Mouse (Mus musculus): ENCODE data around the gene Mapkap1. TPM values are rescaled to one million over a fixed set of nuclear protein-coding genes. Genes with fewer than 3 reads are reported as not detected.

The Mapkap1 gene
- total RNA-seq, 2 experiments from 2014 or later, result 66.4 to 75.9 TPM

DNA sequence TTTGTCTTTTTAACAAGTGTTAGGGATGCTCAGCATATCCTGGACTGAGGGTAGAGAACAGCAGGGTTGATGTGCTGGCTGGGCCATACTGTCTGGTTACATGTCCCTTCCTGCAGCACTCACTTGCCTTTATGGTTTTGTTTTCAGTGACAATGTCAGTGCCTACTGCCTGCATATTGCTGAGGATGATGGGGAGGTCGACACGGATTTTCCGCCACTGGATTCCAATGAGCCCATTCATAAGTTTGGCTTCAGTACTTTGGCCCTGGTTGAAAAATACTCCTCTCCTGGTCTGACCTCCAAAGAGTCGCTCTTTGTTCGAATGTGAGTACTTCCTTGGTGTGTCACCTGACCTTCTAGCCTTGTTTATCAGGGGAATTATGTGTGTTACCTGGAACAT, 112.0 kb downstream of the Mapkap1 start:
- no peak for DNase-seq (ENCODE audit: extremely low spot score in 1 of 2, low spot score in 2 of 2)
- intact Hi-C loops (cut with DNase I), result loop anchor here (10.0 kb wide), 1 partner anchor 544 kb away; no protein-coding TSS in a partner anchor

DNA sequence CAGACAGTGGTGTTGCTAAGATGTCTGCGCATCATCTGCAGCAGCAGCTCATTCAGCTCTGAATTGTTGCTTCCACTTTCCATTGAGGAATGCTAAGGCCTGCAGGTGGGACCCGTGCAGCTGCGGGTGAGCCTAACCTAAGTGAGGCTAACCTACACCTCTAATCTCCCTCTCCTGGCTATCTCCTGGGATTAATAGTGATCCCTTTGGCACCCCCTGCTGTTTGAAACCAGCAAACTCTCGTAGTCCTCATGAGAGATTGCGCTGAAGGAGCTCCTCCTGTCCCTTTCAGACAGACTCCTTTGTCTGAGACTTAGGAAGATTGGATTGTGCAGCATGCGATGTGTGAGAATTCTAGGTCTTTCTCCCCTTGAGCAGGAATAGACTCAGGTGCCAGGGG, 113.0 kb downstream of the Mapkap1 start:
- peak; percentile 28 to 43 for DNase-seq (ENCODE audit: extremely low spot score in 1 of 2, low spot score in 2 of 2)
- intact Hi-C loops (cut with DNase I), result loop anchor here (10.0 kb wide), 1 partner anchor 545 kb away; no protein-coding TSS in a partner anchor

DNA sequence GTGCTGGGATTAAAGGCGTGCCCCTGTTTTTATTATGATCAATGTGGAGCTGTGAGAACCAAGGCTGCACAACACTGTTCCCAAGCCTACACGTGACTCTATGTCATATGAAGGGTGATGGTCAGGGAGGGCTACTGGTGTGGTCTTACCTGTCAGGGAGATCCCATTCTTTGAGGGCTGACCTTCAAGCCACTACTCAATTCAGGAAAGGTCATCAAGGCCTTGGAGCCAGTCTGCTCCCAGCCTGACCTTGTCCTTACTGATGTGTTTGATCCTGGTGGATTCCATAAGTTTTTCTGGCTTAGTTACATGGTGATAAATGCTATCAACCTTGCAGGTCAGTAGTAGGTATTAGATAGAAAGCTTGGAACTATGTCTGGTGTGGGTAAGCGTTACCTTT, 114.8 kb downstream of the Mapkap1 start:
- no peak for DNase-seq (ENCODE audit: extremely low spot score in 1 of 2, low spot score in 2 of 2)
- intact Hi-C loops (cut with DNase I), result no loop called here

DNA sequence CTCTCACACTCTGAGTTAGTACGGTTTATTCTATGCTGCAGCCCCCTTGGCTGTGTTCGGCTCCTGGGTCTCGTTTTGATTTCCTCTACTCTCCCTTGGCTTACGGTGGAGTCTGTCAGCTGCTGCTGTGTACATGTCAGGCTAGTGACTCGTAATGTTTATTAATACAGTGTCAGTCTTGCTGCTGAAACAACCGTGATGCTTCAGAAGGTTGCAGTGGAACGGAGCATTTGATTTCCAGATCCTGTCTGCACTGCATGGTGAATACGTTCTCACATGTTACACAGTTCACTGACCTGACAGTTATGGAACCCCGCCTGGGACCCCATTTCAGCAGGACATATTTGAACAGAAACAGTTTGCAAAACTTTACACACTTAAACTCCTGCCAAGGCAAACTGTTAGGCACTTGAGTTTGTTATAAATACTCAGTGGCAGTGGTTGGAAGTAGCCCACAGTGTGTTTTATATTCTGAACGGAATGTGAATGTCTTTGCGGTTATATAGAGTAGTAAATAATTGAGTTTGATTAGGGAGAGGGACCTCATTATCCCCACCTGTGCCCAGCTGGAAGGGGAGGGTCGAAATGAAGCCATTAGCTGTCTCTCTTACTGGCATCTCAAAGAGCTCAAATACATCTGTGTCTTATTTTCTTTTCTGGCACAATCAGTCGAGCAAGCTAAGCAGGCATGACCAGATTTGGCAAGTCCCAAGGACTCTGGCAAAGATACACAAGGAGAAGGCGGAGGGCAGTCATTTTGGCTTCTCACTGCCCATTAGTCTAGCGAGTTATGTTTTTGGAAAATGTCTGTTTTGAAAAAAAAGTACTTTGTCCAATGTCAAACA, 120.2 kb downstream of the Mapkap1 start:
- DNase-seq (ENCODE audit: extremely low spot score in 1 of 2, low spot score in 2 of 2), result no peak
- intact Hi-C loops (cut with DNase I), result no loop called here

DNA sequence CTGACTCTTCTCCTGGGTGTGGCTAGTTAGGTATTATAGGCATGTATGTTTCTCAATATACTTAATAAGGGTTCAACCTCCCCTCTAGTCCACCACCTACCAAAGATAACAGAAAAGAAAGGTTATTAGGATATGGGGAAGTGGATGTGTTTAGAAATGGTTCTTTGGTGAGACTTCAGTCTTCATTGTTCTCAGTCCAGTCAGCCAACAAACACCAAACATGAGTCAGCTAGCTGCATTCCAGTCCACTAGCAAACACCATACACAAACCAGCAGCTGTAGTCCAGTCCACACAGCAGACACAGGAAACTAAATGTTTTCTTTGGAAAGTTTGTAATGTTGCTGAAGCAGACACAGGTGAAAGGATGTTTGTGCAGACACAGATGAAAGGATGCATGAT, 121.9 kb downstream of the Mapkap1 start:
- intact Hi-C loops (cut with DNase I), result no loop called here
- no peak for DNase-seq (ENCODE audit: extremely low spot score in 1 of 2, low spot score in 2 of 2)

DNA sequence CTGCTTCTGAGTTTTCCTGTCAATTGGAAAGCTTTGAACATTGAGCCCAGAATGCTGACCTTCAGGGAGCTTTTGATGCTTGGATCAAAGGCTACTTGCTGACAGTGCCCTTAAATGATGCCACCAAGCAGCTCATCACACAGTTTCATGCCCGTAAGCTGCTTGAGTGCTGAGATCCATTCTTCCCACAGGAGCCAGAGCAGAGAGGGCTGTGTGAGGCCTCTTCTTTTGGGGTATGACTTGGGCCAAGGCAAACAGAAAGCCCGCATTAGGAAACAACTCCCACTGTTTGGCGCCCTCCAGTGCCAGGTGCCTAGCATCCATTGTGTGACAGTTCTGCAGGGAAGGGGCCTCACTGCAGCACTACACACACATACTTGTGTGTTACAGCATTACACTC, 123.5 kb downstream of the Mapkap1 start:
- DNase-seq (ENCODE audit: extremely low spot score in 1 of 2, low spot score in 2 of 2), result no peak
- intact Hi-C loops (cut with DNase I), result no loop called here

DNA sequence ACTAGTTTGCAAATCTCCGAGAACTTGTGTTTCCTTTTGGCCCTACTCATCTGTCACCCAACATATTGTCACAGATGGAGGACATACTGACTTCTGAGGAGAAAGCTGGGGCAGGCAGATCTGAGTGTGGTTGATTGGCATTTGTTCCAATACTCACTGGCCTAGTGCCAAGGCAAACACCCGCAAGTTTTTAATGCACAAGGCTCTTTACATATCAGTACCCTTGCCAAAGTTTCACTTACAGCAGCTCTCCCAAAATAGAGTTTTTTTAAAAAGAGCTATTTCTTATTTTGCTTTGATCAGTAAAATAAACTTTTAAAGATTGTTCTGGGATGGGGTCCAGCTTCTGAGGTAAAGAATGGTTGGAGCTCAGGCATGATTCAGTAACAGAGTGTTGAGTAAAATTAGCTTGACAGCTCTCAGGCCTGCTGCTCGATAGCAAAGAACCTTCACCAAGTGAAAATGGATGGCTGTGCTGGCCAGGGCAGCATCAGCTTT, 125.3 kb downstream of the Mapkap1 start:
- intact Hi-C loops (cut with DNase I), result no loop called here
- peak; percentile 57 to 77 for DNase-seq (ENCODE audit: extremely low spot score in 1 of 2, low spot score in 2 of 2)

DNA sequence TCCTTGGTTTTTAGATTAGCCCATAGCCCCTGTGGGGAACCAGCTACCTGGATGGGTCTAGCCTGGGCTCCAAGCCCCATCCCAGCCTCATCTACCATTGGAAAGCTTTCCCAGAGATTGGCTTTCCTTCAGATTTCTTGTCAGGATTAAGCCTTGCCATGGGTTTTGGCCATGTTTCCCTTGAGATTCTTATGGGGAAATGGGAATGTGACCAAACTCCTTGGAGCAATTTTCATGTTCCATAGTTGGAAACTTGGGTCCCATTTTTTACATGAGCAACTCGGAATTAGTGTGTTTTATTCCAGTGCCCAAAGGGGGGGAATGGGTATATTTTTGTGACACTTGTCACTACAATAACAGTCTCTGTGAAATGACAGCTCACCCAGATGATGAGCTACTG, 125.8 kb downstream of the Mapkap1 start:
- intact Hi-C loops (cut with DNase I), result no loop called here
- DNase-seq (ENCODE audit: extremely low spot score in 1 of 2, low spot score in 2 of 2), result no peak

DNA sequence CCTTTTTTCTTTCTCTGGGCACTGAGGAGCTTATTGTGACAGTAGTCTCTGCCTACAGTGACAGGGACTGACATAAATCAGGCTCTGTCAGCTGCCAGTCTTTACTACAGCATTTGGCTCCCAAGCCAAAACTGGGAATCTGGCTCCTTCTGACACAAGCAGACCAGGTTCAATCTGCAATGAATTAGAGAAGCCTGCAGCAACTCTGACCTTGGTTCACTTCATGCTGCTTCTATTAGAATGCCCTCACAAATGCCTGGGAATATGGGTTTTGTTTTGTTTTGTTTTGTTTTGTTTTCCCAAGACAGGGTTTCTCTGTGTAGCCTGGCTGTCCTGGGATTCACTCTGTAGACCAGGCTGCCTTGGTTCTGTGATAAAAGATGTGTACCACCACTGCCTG, 126.7 kb downstream of the Mapkap1 start:
- intact Hi-C loops (cut with DNase I), result no loop called here
- no peak for DNase-seq (ENCODE audit: extremely low spot score in 1 of 2, low spot score in 2 of 2)

DNA sequence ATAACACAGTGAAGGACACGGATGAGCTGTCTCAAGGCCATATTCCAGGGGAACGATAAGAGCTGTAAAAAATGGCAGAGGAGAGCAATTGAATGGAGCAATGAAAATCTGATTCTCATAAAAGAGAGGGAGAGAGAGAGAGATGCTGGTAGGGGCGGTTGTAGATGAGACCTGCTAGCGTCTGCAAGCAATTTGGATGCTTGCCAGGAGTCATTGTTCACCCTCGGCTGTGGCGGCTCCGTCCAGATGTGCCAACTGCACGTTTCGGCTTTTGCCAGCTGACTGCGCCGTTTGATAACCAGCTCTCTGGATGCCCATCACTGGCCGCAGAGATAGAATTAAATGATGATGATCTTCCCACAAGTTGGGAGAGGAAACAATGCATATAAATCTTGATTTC, 128.4 kb downstream of the Mapkap1 start:
- DNase-seq (ENCODE audit: extremely low spot score in 1 of 2, low spot score in 2 of 2), result no peak
- intact Hi-C loops (cut with DNase I), result no loop called here

DNA sequence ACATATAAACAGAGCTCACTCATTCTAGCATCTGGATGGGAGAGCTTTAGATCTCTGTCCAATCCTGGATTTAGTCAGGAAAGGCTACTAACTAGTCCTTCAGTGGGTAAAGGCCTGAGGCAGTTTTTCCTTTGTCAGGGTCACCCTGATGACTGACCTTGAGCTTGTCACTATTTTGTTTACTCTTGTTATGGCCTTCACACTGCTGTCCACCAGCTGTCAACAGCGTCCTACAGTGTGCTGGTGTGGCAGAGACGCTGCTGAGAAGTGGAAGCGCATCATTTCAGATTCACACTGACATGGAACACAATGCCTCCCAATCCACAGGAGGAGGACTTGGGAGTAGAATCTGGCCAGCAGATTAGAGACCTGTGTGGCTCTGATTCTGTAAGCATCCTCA, 130.8 kb downstream of the Mapkap1 start:
- no peak for DNase-seq (ENCODE audit: extremely low spot score in 1 of 2, low spot score in 2 of 2)
- intact Hi-C loops (cut with DNase I), result no loop called here

DNA sequence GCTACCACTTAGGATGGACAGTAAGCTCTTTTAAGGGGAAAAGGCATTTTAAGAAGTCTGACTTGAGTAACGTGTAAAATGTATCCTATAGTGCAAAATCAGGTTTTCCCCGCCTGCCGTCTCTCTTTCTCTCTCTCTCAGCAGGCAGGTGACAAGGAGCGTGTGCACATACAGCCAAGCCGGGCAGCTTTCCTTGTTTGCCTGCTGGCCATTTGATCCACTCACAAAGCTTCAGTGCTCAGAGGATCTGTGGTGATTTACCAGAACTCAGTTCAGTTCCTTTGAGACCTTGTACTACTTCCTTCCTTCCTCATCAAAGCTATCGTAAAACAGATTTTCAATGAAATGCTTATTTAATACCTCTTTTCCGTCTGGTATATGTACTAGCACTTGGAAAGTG, 137.0 kb downstream of the Mapkap1 start:
- intact Hi-C loops (cut with DNase I), result no loop called here
- DNase-seq (ENCODE audit: extremely low spot score in 1 of 2, low spot score in 2 of 2), result no peak

DNA sequence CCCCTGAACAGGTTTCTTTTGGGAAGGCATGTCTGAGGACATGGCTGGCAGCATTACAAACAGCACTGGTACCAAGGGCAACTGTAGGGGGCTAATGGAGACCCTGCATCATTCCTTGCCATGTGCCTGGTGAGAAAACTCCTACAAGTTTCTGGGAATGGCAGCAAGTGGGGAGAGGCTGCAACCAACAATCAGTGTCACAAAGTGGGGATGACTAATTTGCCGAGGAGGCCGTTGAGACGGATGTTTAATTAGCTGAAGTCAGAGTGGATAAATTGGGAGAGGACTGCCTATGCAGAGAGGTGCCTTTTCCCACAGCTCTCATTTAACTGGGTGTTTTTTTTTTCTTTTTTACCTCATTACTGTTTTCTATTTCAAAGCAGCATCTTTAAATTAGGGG, 137.4 kb downstream of the Mapkap1 start:
- intact Hi-C loops (cut with DNase I), result no loop called here
- no peak for DNase-seq (ENCODE audit: extremely low spot score in 1 of 2, low spot score in 2 of 2)

DNA sequence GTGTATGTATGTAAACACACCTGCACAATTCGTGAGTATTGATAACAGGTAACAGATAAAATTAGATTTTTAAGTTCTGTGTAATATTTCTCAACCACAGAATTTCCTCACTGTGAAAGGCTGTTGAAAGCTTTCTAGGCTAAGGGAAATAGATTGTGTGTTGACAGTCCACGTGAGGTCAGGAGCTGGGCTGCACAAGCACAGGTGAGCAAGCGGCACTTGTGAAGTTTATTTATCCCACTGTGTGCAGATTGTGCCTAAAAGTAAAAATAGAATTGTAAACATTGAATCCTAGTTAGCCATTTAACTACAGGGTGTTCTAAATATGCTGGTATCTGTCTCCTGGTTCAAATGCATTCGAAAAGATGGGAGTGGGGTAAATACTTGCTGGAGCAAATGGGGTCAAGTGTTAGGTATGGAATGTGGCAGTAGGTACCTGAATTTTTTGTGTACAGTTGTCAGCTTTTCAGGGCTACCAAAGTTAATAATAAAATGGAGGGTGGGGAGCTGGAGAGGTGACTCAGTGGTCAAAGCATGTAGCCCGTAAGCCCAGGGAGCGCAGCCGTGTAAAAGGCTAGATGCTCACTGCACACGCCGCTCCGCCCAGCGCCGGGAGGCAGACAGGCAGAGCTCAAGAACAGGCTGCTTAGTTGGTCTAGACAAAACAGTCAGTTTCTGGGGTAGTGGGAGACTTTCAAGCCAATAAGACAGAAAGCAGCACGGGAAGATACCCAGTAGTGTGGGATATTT, 138.2 kb downstream of the Mapkap1 start:
- intact Hi-C loops (cut with DNase I), result no loop called here
- no peak for DNase-seq (ENCODE audit: extremely low spot score in 1 of 2, low spot score in 2 of 2)

DNA sequence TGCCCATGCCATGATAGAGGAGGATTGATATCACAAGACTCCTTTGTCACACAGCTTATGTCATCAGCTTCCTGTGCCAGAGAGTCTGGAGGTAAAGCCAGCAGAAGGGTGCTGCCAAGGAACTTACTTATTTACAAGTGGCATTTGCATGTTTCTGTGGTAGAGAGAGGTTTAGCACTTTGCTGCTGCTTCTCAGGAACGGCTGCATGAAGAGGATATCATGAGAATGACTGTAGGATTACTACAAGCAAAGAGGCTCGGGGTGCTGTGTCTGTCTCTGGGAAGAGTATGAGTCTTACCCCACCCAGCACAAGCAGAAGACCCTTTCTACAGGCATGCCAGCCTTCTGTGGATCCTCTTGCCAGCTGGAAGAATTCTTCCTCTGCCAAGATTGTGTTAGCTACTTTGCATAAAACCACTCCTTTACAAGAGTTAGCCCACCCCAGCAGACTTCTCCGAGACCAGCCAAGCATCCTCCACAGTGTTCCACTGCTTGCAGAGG, 139.7 kb downstream of the Mapkap1 start:
- intact Hi-C loops (cut with DNase I), result no loop called here
- peak in 1 of 2 experiments; percentile 73 for DNase-seq (ENCODE audit: extremely low spot score in 1 of 2, low spot score in 2 of 2)

DNA sequence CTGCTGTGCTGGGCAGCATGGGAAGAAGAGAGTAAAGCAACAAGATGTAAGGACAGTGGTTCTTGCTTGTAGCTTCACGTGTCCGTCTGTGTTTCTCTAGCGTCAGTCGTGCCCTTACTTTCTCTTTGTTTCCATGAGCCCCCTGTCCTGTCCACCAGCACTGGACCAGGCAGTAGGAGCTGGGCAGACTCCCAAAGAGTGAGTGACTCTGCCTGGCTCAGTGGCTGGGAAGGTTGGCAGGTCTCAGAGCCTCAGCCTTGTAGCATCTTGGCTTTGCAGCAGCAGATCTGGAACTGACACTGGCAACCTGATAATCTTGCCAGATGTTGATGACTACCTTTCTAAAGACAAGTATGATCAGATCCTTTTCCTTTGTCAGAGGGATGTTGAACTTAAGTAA, 140.9 kb downstream of the Mapkap1 start:
- no peak for DNase-seq (ENCODE audit: extremely low spot score in 1 of 2, low spot score in 2 of 2)

DNA sequence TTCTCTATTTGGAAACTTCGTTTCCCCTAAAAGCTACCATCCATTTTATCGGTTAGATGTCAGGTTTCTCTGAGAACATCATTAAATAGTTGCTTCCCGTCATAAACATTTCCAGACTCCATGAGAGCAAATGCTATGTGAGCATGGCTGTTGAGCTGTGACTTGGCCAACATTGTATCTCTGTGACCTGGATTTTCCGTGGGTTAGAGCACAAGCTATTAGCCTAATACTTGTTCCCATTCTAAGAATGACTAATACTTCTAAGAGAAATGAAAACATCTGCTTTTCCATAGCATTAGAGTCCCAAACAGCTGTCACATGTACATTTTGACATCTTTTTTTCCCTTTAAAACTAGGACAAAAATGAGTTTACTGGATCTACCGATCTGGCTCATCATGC, 142.4 kb downstream of the Mapkap1 start:
- DNase-seq (ENCODE audit: extremely low spot score in 1 of 2, low spot score in 2 of 2), result no peak
- intact Hi-C loops (cut with DNase I), result no loop called here

More for the DNA sequence above, 140.9 kb downstream of the Mapkap1 start:
- intact Hi-C loops (cut with DNase I), result no loop called here

DNA sequence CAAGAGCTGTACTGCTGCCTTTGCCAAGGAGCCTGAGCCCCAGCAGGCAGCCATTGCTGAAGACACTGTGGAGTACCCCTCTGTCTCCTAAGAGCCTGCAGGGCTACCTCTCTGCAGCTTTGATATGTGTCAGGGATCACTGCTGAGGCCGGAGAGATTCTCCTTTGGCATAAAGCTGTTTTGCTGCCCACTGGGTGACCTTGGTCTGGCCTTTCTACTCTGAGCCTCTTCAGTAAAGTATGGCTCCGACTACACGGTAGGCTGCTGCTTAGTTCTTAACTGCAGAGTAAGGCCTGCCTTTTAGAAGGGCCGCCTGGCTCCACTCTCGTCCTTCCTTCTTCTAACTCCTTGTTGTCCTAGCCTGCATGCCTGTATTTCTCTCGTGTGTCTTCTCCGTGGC, 142.9 kb downstream of the Mapkap1 start:
- intact Hi-C loops (cut with DNase I), result no loop called here
- no peak for DNase-seq (ENCODE audit: extremely low spot score in 1 of 2, low spot score in 2 of 2)

DNA sequence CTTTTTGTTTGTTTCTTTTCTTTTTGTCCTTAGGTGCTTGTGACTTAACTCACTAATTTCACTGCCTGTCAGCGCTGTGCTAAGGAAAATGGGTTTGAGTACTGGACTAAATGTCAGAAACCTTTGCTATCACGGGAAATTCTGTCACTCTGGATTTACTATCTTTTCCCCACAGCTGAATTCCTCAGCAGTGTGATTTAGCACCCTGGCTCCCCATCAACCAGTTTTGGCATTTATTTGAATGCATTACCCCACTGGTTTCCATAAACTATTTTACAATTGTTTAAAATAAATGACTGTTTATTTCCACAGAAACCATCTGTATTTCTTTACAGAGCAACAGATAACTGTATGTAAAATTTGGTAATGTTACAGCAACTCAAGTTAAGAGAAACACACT, 146.2 kb downstream of the Mapkap1 start:
- intact Hi-C loops (cut with DNase I), result no loop called here
- DNase-seq (ENCODE audit: extremely low spot score in 1 of 2, low spot score in 2 of 2), result no peak

Data from left cerebral cortex, postnatal 10 days (tissue).